Mouse (Mus musculus) v-Abl transformed pro-B cells (cell line): ENCODE measurements around the gene 1700017B05Rik.
"Not testable (repeated sequence)": the region's sequence is repeated elsewhere in the genome, so short reads cannot be mapped to it uniquely, and the experiment has no call there.

ENCODE experiments used
- in situ Hi-C, 2 experiments: fragments of 400-800 bp; cut with MboI; formaldehyde crosslinking; loops; one replicate each; pipeline ENCODE4 v1.15.1; 2025; ENCODE audit not compliant: unreplicated experiment in 2 of 2

Gene 1700017B05Rik

GRCm38 (mm10) chr9:57261913-57262794 lies at the start of gene 1700017B05Rik:
1700017B05Rik (minus strand) TSS chr9:57262612.
- in situ Hi-C loops: loop anchor here (5.0 kb wide), 2 partner anchors 90 to 170 kb away; no protein-coding TSS in a partner anchor

GRCm38 (mm10) chr9:57310895-57311294 lies 48.5 kb upstream of the 1700017B05Rik start:
- in situ Hi-C loops: no loop called here

- in situ Hi-C loops: no loop called here
These were observed 46.9 kb upstream of the 1700017B05Rik start for GRCm38 (mm10) chr9:57309353-57309752.

GRCm38 (mm10) chr9:57307456-57307855 lies 45.0 kb upstream of the 1700017B05Rik start:
- in situ Hi-C loops: no loop called here

- in situ Hi-C loops: not testable (repeated sequence)
These were observed 42.3 kb upstream of the 1700017B05Rik start for GRCm38 (mm10) chr9:57304716-57305115.

- in situ Hi-C loops: no loop called here
These were observed 41.8 kb upstream of the 1700017B05Rik start for GRCm38 (mm10) chr9:57304251-57304650.

- in situ Hi-C loops: no loop called here
These were observed 40.9 kb upstream of the 1700017B05Rik start for GRCm38 (mm10) chr9:57303356-57303755.

GRCm38 (mm10) chr9:57300825-57301224 lies 38.4 kb upstream of the 1700017B05Rik start:
- in situ Hi-C loops: no loop called here

GRCm38 (mm10) chr9:57299790-57300477 lies 37.5 kb upstream of the 1700017B05Rik start:
- in situ Hi-C loops: no loop called here

GRCm38 (mm10) chr9:57297938-57298337 lies 35.5 kb upstream of the 1700017B05Rik start:
- in situ Hi-C loops: no loop called here

GRCm38 (mm10) chr9:57296277-57296676 lies 33.9 kb upstream of the 1700017B05Rik start:
- in situ Hi-C loops: no loop called here

GRCm38 (mm10) chr9:57295666-57296065 lies 33.3 kb upstream of the 1700017B05Rik start:
- in situ Hi-C loops: no loop called here

GRCm38 (mm10) chr9:57294905-57295304 lies 32.5 kb upstream of the 1700017B05Rik start:
- in situ Hi-C loops: no loop called here

GRCm38 (mm10) chr9:57287183-57287582 lies 24.8 kb upstream of the 1700017B05Rik start:
- in situ Hi-C loops: no loop called here

- in situ Hi-C loops: no loop called here
These were observed 20.9 kb upstream of the 1700017B05Rik start for GRCm38 (mm10) chr9:57283311-57283710.

- in situ Hi-C loops: no loop called here
These were observed 20.3 kb upstream of the 1700017B05Rik start for GRCm38 (mm10) chr9:57282686-57283085.

GRCm38 (mm10) chr9:57281549-57281948 lies 19.1 kb upstream of the 1700017B05Rik start:
- in situ Hi-C loops: no loop called here

- in situ Hi-C loops: loop anchor here in 1 of 2 experiments (10.0 kb wide), 1 partner anchor 365 kb away; no protein-coding TSS in a partner anchor
These were observed 17.0 kb upstream of the 1700017B05Rik start for GRCm38 (mm10) chr9:57279441-57279840.

- in situ Hi-C loops: loop anchor here in 1 of 2 experiments (10.0 kb wide), 1 partner anchor 367 kb away; no protein-coding TSS in a partner anchor
These were observed 15.9 kb upstream of the 1700017B05Rik start for GRCm38 (mm10) chr9:57278268-57278667.

- in situ Hi-C loops: loop anchor here in 1 of 2 experiments (10.0 kb wide), 1 partner anchor 368 kb away; no protein-coding TSS in a partner anchor
These were observed 13.9 kb upstream of the 1700017B05Rik start for GRCm38 (mm10) chr9:57276311-57276710.
